Mouse (Mus musculus) stomach, embryonic 16.5 days (tissue): ENCODE measurements at regions not wholly inside any gene's neighbourhood (a gene's known extent, or its start where the extent isn't known, plus 50 kb on each side); places are given as distances from the start of the nearest gene placed in this dataset.
"Not testable (repeated sequence)": the region's sequence is repeated elsewhere in the genome, so short reads cannot be mapped to it uniquely, and the experiment has no call there.

Source experiments
- ATAC-seq: fragments of 200-750 bp; cut with Nextera tagmentation; 2 replicates; pipeline ENCODE4 v1.8.0; 2017; ENCODE audit warnings: moderate number of reproducible peaks, moderate TSS enrichment; ENCODE audit not compliant: insufficient read depth, low FRiP score
- H3K27ac ChIP-seq: fragments of 300-500 bp; sonication (generic); 2 replicates; pipeline ENCODE4 v1.5.1; 2014; ENCODE audit warnings: low read length
- H3K27me3 ChIP-seq: fragments of 300-500 bp; sonication (generic); 2 replicates; pipeline ENCODE4 v1.6.1; 2014; ENCODE audit warnings: low read length, control low read depth, mixed read lengths; ENCODE audit not compliant: control insufficient read depth, insufficient read depth
- H3K36me3 ChIP-seq: fragments of 300-500 bp; sonication (generic); 2 replicates; pipeline ENCODE4 v1.6.1; 2014; ENCODE audit warnings: low read length; ENCODE audit not compliant: control insufficient read depth, insufficient read depth
- H3K4me1 ChIP-seq: fragments of 300-500 bp; sonication (generic); 2 replicates; pipeline ENCODE4 v1.6.1; 2014; ENCODE audit warnings: low read length, control low read depth, mixed read lengths; ENCODE audit not compliant: control insufficient read depth, insufficient read depth
- H3K4me2 ChIP-seq: fragments of 300-500 bp; sonication (generic); 2 replicates; pipeline ENCODE4 v1.6.1; 2014; ENCODE audit warnings: low read depth, low read length, mixed read lengths
- H3K4me3 ChIP-seq: fragments of 300-500 bp; sonication (generic); replicated peaks from 2 replicates; pipeline ENCODE4 v1.5.1; 2014; ENCODE audit warnings: mild to moderate bottlenecking, low read length
- H3K9ac ChIP-seq: fragments of 300-500 bp; sonication (generic); 2 replicates; pipeline ENCODE4 v1.6.1; 2014; ENCODE audit warnings: low read length
- H3K9me3 ChIP-seq: fragments of 300-500 bp; sonication (generic); replicated peaks from 2 replicates; pipeline ENCODE4 v1.6.1; 2016; ENCODE audit warnings: low read length, control low read depth; ENCODE audit not compliant: control insufficient read depth
- WGBS: fragments of 180-500 bp; shearing (Covaris S2); extraction: QIAGEN DNeasy Blood & Tissue Kit; methylation state at CpG from one replicate; pipeline ENCODE4 v1.1.7; 2014; 5-methylcytosine and 5-hydroxymethylcytosine counted together

- WGBS: 80% methylated on average over 3 of the region's 3 CpGs
- Histone ChIP-seq H3K9me3 (no peaks in the 10 kb centered on the region), H3K27me3 (no peaks in the 10 kb centered on the region), H3K36me3 (no peaks in the 10 kb centered on the region), H3K4me1 (no peaks in the 10 kb centered on the region), H3K9ac (no peak overlapping the region), H3K4me3 (no peak overlapping the region), H3K4me2 (no peak overlapping the region), H3K27ac (no peak overlapping the region)
- ATAC-seq: no peak
These were observed 241.2 kb upstream of the Tac1 start for GRCm38 (mm10) chr6:7313496-7313895.

GRCm38 (mm10) chr6:7326974-7327373 lies 227.7 kb upstream of the Tac1 start:
- Histone ChIP-seq H3K27ac (no peak overlapping the region), H3K9me3 (no peaks in the 10 kb centered on the region), H3K4me3 (no peak overlapping the region), H3K27me3 (no peaks in the 10 kb centered on the region), H3K9ac (no peak overlapping the region), H3K4me1 (no peaks in the 10 kb centered on the region), H3K4me2 (no peak overlapping the region), H3K36me3 (no peaks in the 10 kb centered on the region)
- ATAC-seq: no peak
- WGBS: 59% methylated on average over 4 of the region's 4 CpGs

- WGBS: 47% methylated on average over 2 of the region's 2 CpGs
- Histone ChIP-seq H3K4me1 (no peaks in the 10 kb centered on the region), H3K4me2 (no peak overlapping the region), H3K9me3 (no peaks in the 10 kb centered on the region), H3K27me3 (no peaks in the 10 kb centered on the region), H3K27ac (no peak overlapping the region), H3K36me3 (no peaks in the 10 kb centered on the region), H3K9ac (no peak overlapping the region), H3K4me3 (no peak overlapping the region)
- no peak for ATAC-seq
These were observed 198.0 kb upstream of the Tac1 start for GRCm38 (mm10) chr6:7356634-7357033.

- ATAC-seq: no peak
- H3K9me3 ChIP-seq: no peaks in the 10 kb centered on the region
- H3K4me3 ChIP-seq: no peak overlapping the region
- H3K4me1 ChIP-seq: no peaks in the 10 kb centered on the region
- H3K27me3 ChIP-seq: no peaks in the 10 kb centered on the region
- 83% methylated on average over 1 of the region's 1 CpGs for WGBS
- H3K27ac ChIP-seq: no peak overlapping the region
- no peaks in the 10 kb centered on the region for H3K36me3 ChIP-seq
- no peak overlapping the region for H3K9ac ChIP-seq
- no peak overlapping the region for H3K4me2 ChIP-seq
These were observed 187.5 kb upstream of the Tac1 start for GRCm38 (mm10) chr6:7367166-7367565.

GRCm38 (mm10) chr6:7374629-7375028 lies 180.1 kb upstream of the Tac1 start:
- H3K4me1 ChIP-seq: no peaks in the 10 kb centered on the region
- no peak for ATAC-seq
- no peaks in the 10 kb centered on the region for H3K36me3 ChIP-seq
- H3K4me3 ChIP-seq: no peak overlapping the region
- no peak overlapping the region for H3K4me2 ChIP-seq
- no peak overlapping the region for H3K27ac ChIP-seq
- H3K9me3 ChIP-seq: no peaks in the 10 kb centered on the region
- 27% methylated on average over 4 of the region's 4 CpGs for WGBS
- H3K27me3 ChIP-seq: no peaks in the 10 kb centered on the region
- no peak overlapping the region for H3K9ac ChIP-seq

GRCm38 (mm10) chr6:7375851-7376250 lies 178.8 kb upstream of the Tac1 start:
- Histone ChIP-seq H3K27me3 (no peaks in the 10 kb centered on the region), H3K4me3 (no peak overlapping the region), H3K27ac (no peak overlapping the region), H3K9ac (no peak overlapping the region), H3K36me3 (no peaks in the 10 kb centered on the region), H3K4me2 (no peak overlapping the region), H3K4me1 (no peaks in the 10 kb centered on the region), H3K9me3 (no peaks in the 10 kb centered on the region)
- no peak for ATAC-seq
- 92% methylated on average over 2 of the region's 2 CpGs for WGBS

- H3K9ac ChIP-seq: no peak overlapping the region
- no peak overlapping the region for H3K4me3 ChIP-seq
- no peak overlapping the region for H3K27ac ChIP-seq
- H3K27me3 ChIP-seq: no peaks in the 10 kb centered on the region
- H3K9me3 ChIP-seq: no peaks in the 10 kb centered on the region
- 60% methylated on average over 5 of the region's 5 CpGs for WGBS
- H3K36me3 ChIP-seq: no peaks in the 10 kb centered on the region
- no peaks in the 10 kb centered on the region for H3K4me1 ChIP-seq
- no peak overlapping the region for H3K4me2 ChIP-seq
- no peak for ATAC-seq
These were observed 176.0 kb upstream of the Tac1 start for GRCm38 (mm10) chr6:7378651-7379050.

GRCm38 (mm10) chr6:7424731-7425130 lies 129.9 kb upstream of the Tac1 start:
- H3K27me3 ChIP-seq: no peaks in the 10 kb centered on the region
- no peak overlapping the region for H3K4me3 ChIP-seq
- H3K9me3 ChIP-seq: no peaks in the 10 kb centered on the region
- no peak for ATAC-seq
- H3K4me2 ChIP-seq: no peak overlapping the region
- H3K27ac ChIP-seq: no peak overlapping the region
- WGBS: 40% methylated on average over 2 of the region's 2 CpGs
- no peaks in the 10 kb centered on the region for H3K36me3 ChIP-seq
- no peaks in the 10 kb centered on the region for H3K4me1 ChIP-seq
- no peak overlapping the region for H3K9ac ChIP-seq

GRCm38 (mm10) chr6:7441725-7442124 lies 113.0 kb upstream of the Tac1 start:
- Histone ChIP-seq H3K36me3 (no peaks in the 10 kb centered on the region), H3K27ac (no peak overlapping the region), H3K27me3 (no peaks in the 10 kb centered on the region), H3K4me2 (no peak overlapping the region), H3K4me3 (no peak overlapping the region), H3K9ac (no peak overlapping the region), H3K9me3 (no peaks in the 10 kb centered on the region), H3K4me1 (no peaks in the 10 kb centered on the region)
- ATAC-seq: no peak
- WGBS: 48% methylated on average over 3 of the region's 3 CpGs

- not testable (repeated sequence) for H3K9ac ChIP-seq, H3K9me3 ChIP-seq, H3K4me1 ChIP-seq, H3K4me3 ChIP-seq, H3K36me3 ChIP-seq, ATAC-seq, H3K27ac ChIP-seq, H3K4me2 ChIP-seq, H3K27me3 ChIP-seq
- WGBS: 78% methylated on average over 3 of the region's 3 CpGs
These were observed 112.4 kb upstream of the Tac1 start for GRCm38 (mm10) chr6:7442286-7442685.
